Mouse (Mus musculus) testis, adult 2 months (tissue): ENCODE data around the gene Iqsec1.

ENCODE experiments used
- CTCF ChIP-seq: fragments of 200-500 bp; IDR thresholded peaks from 2 replicates; pipeline ENCODE4 v1.5.1; 2012; ENCODE audit warnings: low read depth, mild to moderate bottlenecking, inconsistent platforms, low read length, moderate library complexity; ENCODE audit not compliant: control insufficient read depth, insufficient read depth, insufficient replicate concordance
- POLR2A ChIP-seq: fragments of 200-500 bp; IDR thresholded peaks from 2 replicates; pipeline ENCODE4 v1.6.1; 2012; ENCODE audit warnings: low read depth, mild to moderate bottlenecking, inconsistent platforms, low read length, moderate library complexity; ENCODE audit not compliant: control insufficient read depth

- TF ChIP-seq CTCF (no peak), POLR2A (no peak)
Observed at GRCm38 (mm10) chr6:90924379-90924778, 64.1 kb downstream of the Iqsec1 start.
